Mouse (Mus musculus) kidney, embryonic 16.5 days (tissue): ENCODE results near the gene Nos2. TPM values are rescaled to one million over a fixed set of nuclear protein-coding genes. Genes with fewer than 3 reads are reported as not detected.

ENCODE experiments used
- ATAC-seq: fragments of 200-750 bp; cut with Nextera tagmentation; 2 replicates; pipeline ENCODE4 v1.8.0; 2017; ENCODE audit warnings: moderate TSS enrichment; ENCODE audit not compliant: low FRiP score, low TSS enrichment
- H3K27ac ChIP-seq: fragments of 300-500 bp; sonication (generic); 2 replicates; pipeline ENCODE4 v1.5.1; 2014; ENCODE audit warnings: low read length
- H3K27me3 ChIP-seq: fragments of 300-500 bp; sonication (generic); 2 replicates; pipeline ENCODE4 v1.6.1; 2014; ENCODE audit warnings: low read length, control low read depth, mixed read lengths; ENCODE audit not compliant: insufficient read depth
- H3K36me3 ChIP-seq: fragments of 300-500 bp; sonication (generic); 2 replicates; pipeline ENCODE4 v1.6.1; 2014; ENCODE audit warnings: low read length, control low read depth, mixed read lengths; ENCODE audit not compliant: insufficient read depth
- H3K4me1 ChIP-seq: fragments of 300-500 bp; sonication (generic); 2 replicates; pipeline ENCODE4 v1.6.1; 2014; ENCODE audit warnings: low read length, control low read depth, mixed read lengths; ENCODE audit not compliant: insufficient read depth
- H3K4me2 ChIP-seq: fragments of 300-500 bp; sonication (generic); replicated peaks from 2 replicates; pipeline ENCODE4 v1.6.1; 2014; ENCODE audit warnings: low read depth, low read length
- H3K4me3 ChIP-seq: fragments of 300-500 bp; sonication (generic); 2 replicates; pipeline ENCODE4 v1.5.1; 2014; ENCODE audit warnings: mild to moderate bottlenecking, low read length
- H3K9ac ChIP-seq: fragments of 300-500 bp; sonication (generic); replicated peaks from 2 replicates; pipeline ENCODE4 v1.6.1; 2014; ENCODE audit warnings: low read length
- H3K9me3 ChIP-seq: fragments of 300-500 bp; sonication (generic); 2 replicates; pipeline ENCODE4 v1.6.1; 2016; ENCODE audit warnings: low read length, control low read depth
- WGBS: fragments of 180-500 bp; shearing (Covaris S2); extraction: QIAGEN DNeasy Blood & Tissue Kit; methylation state at CpG from one replicate; pipeline ENCODE4 v1.1.7; 2014; 5-methylcytosine and 5-hydroxymethylcytosine counted together
- polyA plus RNA-seq: library from polyadenylated mRNA; unstranded; fragments of >200 nt; fragmentation: Nextera tagmentation; extraction: Ambion mirVana; gene quantifications from 2 replicates; pipeline ENCODE4 v1.2.1, GENCODE M21; 2015

Nos2 gene
- polyA plus RNA-seq, 1 experiment from 2014 or later, result 2.1 TPM

DNA sequence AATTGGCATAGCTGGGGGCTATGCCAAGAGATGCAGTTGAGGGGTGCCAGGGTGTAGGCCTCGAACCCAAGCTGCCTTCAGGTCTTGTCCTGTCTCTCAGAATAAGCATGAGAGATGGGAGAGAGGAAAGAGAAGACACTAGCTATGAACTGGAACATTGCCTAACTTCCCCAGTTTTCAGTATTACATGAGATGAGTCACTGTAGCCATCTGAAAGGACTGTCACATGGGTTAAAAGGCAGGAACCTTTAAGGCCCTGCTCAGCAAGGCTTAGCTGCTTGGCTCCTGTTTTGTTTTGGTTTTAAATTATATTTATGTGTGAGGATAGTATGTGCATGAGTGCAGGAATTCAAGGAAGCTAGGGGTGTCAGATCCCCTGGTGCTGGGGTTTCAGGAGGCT, 4.2 kb upstream of the Nos2 start:
- no peak overlapping the region for H3K9ac ChIP-seq
- WGBS, result 72% methylated on average over 1 of the region's 1 CpGs
- no peaks in the 10 kb centered on the region for H3K4me1 ChIP-seq
- H3K4me2 ChIP-seq, result no peak overlapping the region
- H3K27ac ChIP-seq, result no peak overlapping the region
- H3K27me3 ChIP-seq, result no peaks in the 10 kb centered on the region; the same call in 1 of the 2 replicates
- H3K9me3 ChIP-seq, result no peaks in the 10 kb centered on the region
- no peak overlapping the region for H3K4me3 ChIP-seq
- no peak for ATAC-seq
- no peaks in the 10 kb centered on the region for H3K36me3 ChIP-seq

GRCm38 (mm10) chr11:78919745-78920144, 842 bp upstream of the Nos2 start:
- peaks cover 16% of the 10 kb centered on the region for H3K27me3 ChIP-seq
- H3K27ac ChIP-seq, result no peak overlapping the region
- WGBS, result 72% methylated on average over 4 of the region's 4 CpGs
- no peak overlapping the region for H3K9ac ChIP-seq
- ATAC-seq, result no peak
- no peaks in the 10 kb centered on the region for H3K9me3 ChIP-seq
- no peak overlapping the region for H3K4me3 ChIP-seq
- peaks cover 7% of the 10 kb centered on the region for H3K4me1 ChIP-seq
- no peak overlapping the region for H3K4me2 ChIP-seq
- no peaks in the 10 kb centered on the region for H3K36me3 ChIP-seq

GRCm38 (mm10) chr11:78922678-78923407, 2.3 kb downstream of the Nos2 start:
- Histone ChIP-seq H3K36me3 (no peaks in the 10 kb centered on the region), H3K4me3 (no peak overlapping the region), H3K9ac (no peak overlapping the region), H3K4me2 (no peak overlapping the region), H3K27ac (no peak overlapping the region), H3K4me1 (peaks cover 12% of the 10 kb centered on the region), H3K27me3 (peaks cover 37% of the 10 kb centered on the region), H3K9me3 (no peaks in the 10 kb centered on the region)
- WGBS, result 37% methylated on average over 8 of the region's 8 CpGs
- ATAC-seq, result no peak

DNA sequence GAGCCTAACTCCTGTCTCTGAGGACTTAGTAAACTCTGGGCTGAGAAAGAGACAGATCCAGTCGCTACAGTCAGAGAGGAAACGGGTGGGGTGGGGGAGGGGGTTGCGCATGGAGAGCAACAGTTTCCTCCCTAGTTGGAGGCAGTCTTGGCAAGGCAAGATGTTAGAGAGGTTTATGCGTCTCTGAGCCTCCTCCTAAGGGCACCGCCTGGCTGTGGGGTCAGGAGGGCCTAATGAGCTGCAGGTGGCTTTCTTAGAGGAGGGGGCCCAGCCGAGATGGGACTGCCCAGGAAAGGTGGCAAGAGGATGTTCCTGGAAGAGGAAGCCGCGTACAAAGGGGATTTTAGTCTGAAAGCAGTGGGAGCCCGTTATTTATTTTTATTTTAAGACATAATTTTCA, 3.5 kb downstream of the Nos2 start:
- H3K36me3 ChIP-seq, result no peaks in the 10 kb centered on the region
- H3K9me3 ChIP-seq, result no peaks in the 10 kb centered on the region
- H3K4me1 ChIP-seq, result peaks cover 12% of the 10 kb centered on the region
- H3K4me2 ChIP-seq, result no peak overlapping the region
- no peak overlapping the region for H3K4me3 ChIP-seq
- no peak for ATAC-seq
- peaks cover 37% of the 10 kb centered on the region for H3K27me3 ChIP-seq
- WGBS, result 11% methylated on average over 9 of the region's 9 CpGs
- H3K9ac ChIP-seq, result no peak overlapping the region
- H3K27ac ChIP-seq, result no peak overlapping the region

- ATAC-seq, result peak; percentile 42; the same call in 1 of the 2 replicates
- WGBS, result 0% methylated on average over 36 of the region's 37 CpGs
These were observed 4.3 kb downstream of the Nos2 start for GRCm38 (mm10) chr11:78924916-78925315.

GRCm38 (mm10) chr11:78929345-78929744, 8.8 kb downstream of the Nos2 start:
- Histone ChIP-seq H3K9ac (no peak overlapping the region), H3K9me3 (no peaks in the 10 kb centered on the region), H3K4me1 (peaks cover 9% of the 10 kb centered on the region), H3K27ac (no peak overlapping the region), H3K36me3 (no peaks in the 10 kb centered on the region), H3K27me3 (peaks cover 26% of the 10 kb centered on the region), H3K4me3 (no peak overlapping the region), H3K4me2 (no peak overlapping the region)
- WGBS, result 53% methylated on average over 5 of the region's 5 CpGs
- ATAC-seq, result peak; percentile 51; the same call in 1 of the 2 replicates

More at GRCm38 (mm10) chr11:78924916-78925315, 4.3 kb downstream of the Nos2 start:
- H3K9ac ChIP-seq, result peak overlapping the region; percentile 61
- H3K27me3 ChIP-seq, result peaks cover 37% of the 10 kb centered on the region
- peak overlapping the region; percentile 64 for H3K4me2 ChIP-seq
- H3K36me3 ChIP-seq, result no peaks in the 10 kb centered on the region
- H3K9me3 ChIP-seq, result no peaks in the 10 kb centered on the region
- no peak overlapping the region for H3K27ac ChIP-seq
- H3K4me3 ChIP-seq, result peak overlapping the region; percentile 49
- peaks cover 12% of the 10 kb centered on the region for H3K4me1 ChIP-seq

DNA sequence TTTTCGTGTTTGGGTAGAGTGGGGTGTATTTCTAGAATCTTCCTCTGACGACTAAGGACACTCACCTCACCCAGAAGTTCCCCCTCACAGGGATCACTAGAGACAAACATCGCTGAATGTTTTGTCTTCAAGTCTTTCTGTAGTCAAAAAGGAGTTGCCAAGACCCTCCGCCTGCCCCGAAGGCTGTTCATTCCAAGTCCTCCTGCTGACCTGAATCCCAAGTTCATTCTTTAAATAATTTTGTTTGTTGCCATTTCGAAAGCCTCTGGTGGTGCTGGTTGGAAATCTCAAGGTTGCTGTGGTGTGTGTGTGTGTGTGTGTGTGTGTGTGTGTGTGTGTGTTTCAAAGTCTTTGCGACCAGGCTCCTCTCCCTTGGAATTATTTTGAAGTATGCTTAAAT, 13.7 kb downstream of the Nos2 start:
- Histone ChIP-seq H3K9me3 (no peaks in the 10 kb centered on the region), H3K36me3 (no peaks in the 10 kb centered on the region), H3K27me3 (no peaks in the 10 kb centered on the region), H3K4me2 (no peak overlapping the region), H3K4me3 (no peak overlapping the region), H3K27ac (no peak overlapping the region), H3K9ac (no peak overlapping the region), H3K4me1 (no peaks in the 10 kb centered on the region)
- no peak for ATAC-seq
- WGBS, result 86% methylated on average over 7 of the region's 7 CpGs

DNA sequence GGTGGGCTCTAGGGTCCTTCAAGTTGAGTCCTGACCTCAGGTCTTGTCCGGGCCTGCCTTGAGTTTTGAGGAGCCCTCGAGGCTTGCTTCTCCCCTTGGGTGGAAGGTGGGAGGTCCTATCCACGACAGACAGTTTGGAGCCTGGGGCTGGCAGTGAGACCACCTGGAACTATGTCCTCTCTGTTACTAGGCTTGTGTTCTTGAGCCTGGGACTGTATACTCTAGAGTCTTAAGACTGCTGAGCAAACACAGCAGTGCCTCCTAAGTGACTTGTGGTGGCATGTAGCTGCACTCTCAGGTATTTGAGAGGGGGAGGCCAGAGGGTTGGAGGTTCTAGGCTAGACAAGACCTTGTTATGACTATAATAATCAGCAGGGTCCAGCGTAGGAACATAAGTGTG, 14.1 kb downstream of the Nos2 start:
- H3K9me3 ChIP-seq, result no peaks in the 10 kb centered on the region
- H3K4me3 ChIP-seq, result no peak overlapping the region
- WGBS, result 79% methylated on average over 4 of the region's 4 CpGs
- no peaks in the 10 kb centered on the region for H3K4me1 ChIP-seq
- no peak overlapping the region for H3K9ac ChIP-seq
- H3K36me3 ChIP-seq, result no peaks in the 10 kb centered on the region
- no peak for ATAC-seq
- no peak overlapping the region for H3K4me2 ChIP-seq
- no peaks in the 10 kb centered on the region for H3K27me3 ChIP-seq
- H3K27ac ChIP-seq, result 0 out of 2 replicates have a peak overlapping the region, but pooled peaks have one; percentile 13

- Histone ChIP-seq H3K27me3 (no peaks in the 10 kb centered on the region), H3K4me3 (no peak overlapping the region), H3K9ac (no peak overlapping the region), H3K4me2 (no peak overlapping the region), H3K4me1 (no peaks in the 10 kb centered on the region), H3K27ac (0 out of 2 replicates have a peak overlapping the region, but pooled peaks have one; percentile 13), H3K9me3 (no peaks in the 10 kb centered on the region), H3K36me3 (no peaks in the 10 kb centered on the region)
- 71% methylated on average over 6 of the region's 6 CpGs for WGBS
- ATAC-seq, result no peak
These were observed 14.6 kb downstream of the Nos2 start for GRCm38 (mm10) chr11:78935178-78935577.

DNA sequence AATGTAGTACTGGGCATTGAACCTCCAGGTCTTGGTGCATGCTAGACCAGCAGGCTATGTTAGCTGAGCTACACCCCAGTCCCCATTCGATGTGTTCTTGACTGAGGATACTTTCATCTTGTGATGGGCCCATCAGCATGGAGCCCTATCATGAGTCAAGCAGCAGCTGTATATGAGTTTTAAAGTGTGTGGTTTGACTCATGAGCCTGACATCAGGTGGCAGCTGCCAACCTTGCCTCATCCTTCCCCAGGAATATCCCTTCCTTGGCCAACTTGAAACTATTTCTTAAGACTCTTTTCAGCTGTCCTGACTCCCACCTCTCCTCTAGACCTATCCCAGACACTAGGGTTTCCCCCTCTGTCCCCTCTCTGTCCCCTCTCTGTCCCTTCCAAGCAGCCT, 22.5 kb downstream of the Nos2 start:
- no peak overlapping the region for H3K9ac ChIP-seq

More for the DNA sequence above, 22.5 kb downstream of the Nos2 start:
- Histone ChIP-seq H3K36me3 (no peaks in the 10 kb centered on the region), H3K27me3 (no peaks in the 10 kb centered on the region), H3K9me3 (no peaks in the 10 kb centered on the region), H3K4me1 (no peaks in the 10 kb centered on the region), H3K4me3 (no peak overlapping the region), H3K4me2 (no peak overlapping the region), H3K27ac (no peak overlapping the region)
- ATAC-seq, result no peak
- 91% methylated on average over 1 of the region's 1 CpGs for WGBS
